Mouse (Mus musculus) olfactory bulb, adult 2 months (tissue): Measurements from ENCODE around the gene Erlin1. TPM values are rescaled to one million over a fixed set of nuclear protein-coding genes. Genes with fewer than 3 reads are reported as not detected.

Experiments used
- H3K27ac ChIP-seq: fragments of 200-500 bp; 2 replicates; pipeline ENCODE4 v1.5.1; 2012; ENCODE audit warnings: low read depth, low read length; ENCODE audit not compliant: insufficient read depth
- H3K4me1 ChIP-seq: fragments of 200-500 bp; 2 replicates; pipeline ENCODE4 v1.6.1; 2012; ENCODE audit warnings: low read length; ENCODE audit not compliant: control insufficient read depth, insufficient read depth
- H3K4me3 ChIP-seq: fragments of 200-500 bp; 2 replicates; pipeline ENCODE4 v1.5.1; 2012; ENCODE audit warnings: mild to moderate bottlenecking, low read depth, low read length, moderate library complexity; ENCODE audit not compliant: insufficient read depth
- CTCF ChIP-seq: fragments of 200-500 bp; IDR thresholded peaks from 2 replicates; pipeline ENCODE4 v1.5.1; 2012; ENCODE audit warnings: low read depth, mild to moderate bottlenecking, low read length, moderate library complexity; ENCODE audit not compliant: insufficient read depth
- POLR2A ChIP-seq: fragments of 200-500 bp; IDR thresholded peaks from 2 replicates; pipeline ENCODE4 v1.6.1; 2012; ENCODE audit warnings: mild to moderate bottlenecking, low read depth, low read length, moderate library complexity; ENCODE audit not compliant: insufficient read depth
- WGBS: fragments of 180-500 bp; shearing (Covaris S2); methylation state at CpG from one replicate; pipeline ENCODE4 v1.1.7; 2018; 5-methylcytosine and 5-hydroxymethylcytosine counted together
- polyA plus RNA-seq: library from polyadenylated mRNA; stranded (reverse); fragments of >200 nt; gene quantifications from 2 replicates; pipeline ENCODE4 v1.2.4, GENCODE M21; 2012; ENCODE audit warnings: low replicate concordance; ENCODE audit not compliant: missing spikeins, insufficient read depth, insufficient read length

Erlin1 gene
- polyA plus RNA-seq, 1 experiment: not detected

- TF ChIP-seq CTCF (no peak), POLR2A (no peak)
- 68% methylated on average over 3 of the region's 3 CpGs for WGBS
- no peaks in the 10 kb centered on the region for H3K4me1 ChIP-seq
- H3K4me3 ChIP-seq: no peak overlapping the region
- H3K27ac ChIP-seq: no peak overlapping the region
Observed at GRCm38 (mm10) chr19:44103001-44103400, 33.4 kb upstream of the Erlin1 start.

- no peak overlapping the region for H3K27ac ChIP-seq
- H3K4me3 ChIP-seq: no peak overlapping the region
- H3K4me1 ChIP-seq: no peaks in the 10 kb centered on the region
- TF ChIP-seq CTCF: no peak
- TF ChIP-seq POLR2A: no peak
Observed at GRCm38 (mm10) chr19:44100840-44101239, 31.3 kb upstream of the Erlin1 start.

GRCm38 (mm10) chr19:44086278-44086677 lies 16.7 kb upstream of the Erlin1 start:
- Histone ChIP-seq H3K27ac (no peak overlapping the region), H3K4me3 (no peak overlapping the region), H3K4me1 (no peaks in the 10 kb centered on the region)
- WGBS: 20% methylated on average over 3 of the region's 3 CpGs
- TF ChIP-seq CTCF (no peak), POLR2A (no peak)

- H3K4me1 ChIP-seq: no peaks in the 10 kb centered on the region
Observed at GRCm38 (mm10) chr19:44080920-44081319, 11.3 kb upstream of the Erlin1 start.

GRCm38 (mm10) chr19:44080023-44080422 lies 10.4 kb upstream of the Erlin1 start:
- 73% methylated on average over 2 of the region's 2 CpGs for WGBS
- no peak overlapping the region for H3K27ac ChIP-seq
- no peak for TF ChIP-seq CTCF
- TF ChIP-seq POLR2A: no peak
- H3K4me1 ChIP-seq: no peaks in the 10 kb centered on the region
- no peak overlapping the region for H3K4me3 ChIP-seq

More at GRCm38 (mm10) chr19:44080920-44081319, 11.3 kb upstream of the Erlin1 start:
- Histone ChIP-seq H3K27ac (no peak overlapping the region), H3K4me3 (no peak overlapping the region)
- 84% methylated on average over 2 of the region's 2 CpGs for WGBS
- TF ChIP-seq POLR2A (no peak), CTCF (no peak)

GRCm38 (mm10) chr19:44077024-44077423 lies 7.4 kb upstream of the Erlin1 start:
- TF ChIP-seq CTCF: no peak
- TF ChIP-seq POLR2A: no peak

GRCm38 (mm10) chr19:44076457-44076856 lies 6.9 kb upstream of the Erlin1 start:
- TF ChIP-seq POLR2A (no peak), CTCF (no peak)
- Histone ChIP-seq H3K27ac (no peak overlapping the region), H3K4me1 (no peaks in the 10 kb centered on the region), H3K4me3 (no peak overlapping the region)
- WGBS: 87% methylated on average over 9 of the region's 9 CpGs

More at GRCm38 (mm10) chr19:44077024-44077423, 7.4 kb upstream of the Erlin1 start:
- Histone ChIP-seq H3K4me3 (no peak overlapping the region), H3K4me1 (no peaks in the 10 kb centered on the region), H3K27ac (no peak overlapping the region)
- WGBS: 90% methylated on average over 4 of the region's 4 CpGs

- H3K4me1 ChIP-seq: no peaks in the 10 kb centered on the region
- TF ChIP-seq POLR2A (no peak), CTCF (no peak)
- H3K4me3 ChIP-seq: no peak overlapping the region
- 72% methylated on average over 11 of the region's 11 CpGs for WGBS
- no peak overlapping the region for H3K27ac ChIP-seq
Observed at GRCm38 (mm10) chr19:44074986-44075385, 5.4 kb upstream of the Erlin1 start.

GRCm38 (mm10) chr19:44071166-44071565 lies 1.6 kb upstream of the Erlin1 start:
- Histone ChIP-seq H3K4me1 (0 out of 2 replicates have a peak, but pooled peaks cover 4% of the 10 kb centered on the region), H3K27ac (no peak overlapping the region), H3K4me3 (no peak overlapping the region)
- 67% methylated on average over 5 of the region's 5 CpGs for WGBS
- TF ChIP-seq CTCF: no peak
- TF ChIP-seq POLR2A: no peak

- 3% methylated on average over 4 of the region's 4 CpGs for WGBS
- TF ChIP-seq POLR2A: no peak; the same call in 1 of the 2 replicates
- no peak for TF ChIP-seq CTCF
- H3K4me3 ChIP-seq: peak overlapping the region; percentile 64
- H3K27ac ChIP-seq: no peak overlapping the region
- H3K4me1 ChIP-seq: 0 out of 2 replicates have a peak, but pooled peaks cover 4% of the 10 kb centered on the region
Observed at GRCm38 (mm10) chr19:44069914-44070232, 288 bp upstream of the Erlin1 start.
